Mouse (Mus musculus): ENCODE results near the gene Cog7. TPM values are rescaled to one million over a fixed set of nuclear protein-coding genes. Genes with fewer than 3 reads are reported as not detected.

The Cog7 gene
- polyA plus RNA-seq, 1 experiment, result 15.2 TPM

- no peak for TF ChIP-seq MAX (IDR thresholded peaks at IDR 0.05; ENCODE audit: low read depth)
- no peak for TF ChIP-seq POLR2A (IDR thresholded peaks at IDR 0.05; ENCODE audit: insufficient read length, low read depth)
- TF ChIP-seq USF1 (IDR thresholded peaks at IDR 0.05; ENCODE audit: low read depth), result no peak
- TF ChIP-seq TCF12 (IDR thresholded peaks at IDR 0.05; ENCODE audit: insufficient read depth, poor library complexity, severe bottlenecking), result no peak
- no peak for TF ChIP-seq MYOG (IDR thresholded peaks at IDR 0.05; ENCODE audit: control insufficient read depth in 1 of 3, insufficient read depth in 1 of 3, insufficient read length in 2 of 3, low read depth in 2 of 3)
- H3K79me2 ChIP-seq (ENCODE audit: control insufficient read depth, insufficient read depth), result no peaks in the 10 kb centered on the region
- H3K4me3 ChIP-seq, result no peak overlapping the region
- no peaks in the 10 kb centered on the region for H3K27me3 ChIP-seq (ENCODE audit: control insufficient read depth, insufficient read depth, insufficient read length)
- H3K4me2 ChIP-seq (ENCODE audit: low read depth), result no peak overlapping the region
- no peaks in the 10 kb centered on the region for H3K36me3 ChIP-seq (ENCODE audit: control insufficient read depth, insufficient read depth)
- H3ac ChIP-seq (ENCODE audit: control insufficient read depth, insufficient read length), result no peak overlapping the region
Observed at GRCm38 (mm10) chr7:121941640-121942039, 39.9 kb downstream of the Cog7 start.

- Histone ChIP-seq H3K36me3 (ENCODE audit: control insufficient read depth, insufficient read depth) (no peaks in the 10 kb centered on the region), H3K79me2 (ENCODE audit: control insufficient read depth, insufficient read depth) (no peaks in the 10 kb centered on the region), H3K4me2 (ENCODE audit: low read depth) (no peak overlapping the region), H3K4me3 (no peak overlapping the region), H3K27me3 (ENCODE audit: control insufficient read depth, insufficient read depth, insufficient read length) (no peaks in the 10 kb centered on the region), H3ac (ENCODE audit: control insufficient read depth, insufficient read length) (no peak overlapping the region)
- TF ChIP-seq USF1 (IDR thresholded peaks at IDR 0.05; ENCODE audit: low read depth) (no peak), POLR2AphosphoS2 (IDR thresholded peaks at IDR 0.05; ENCODE audit: insufficient read length, low read depth) (no peak), MAX (IDR thresholded peaks at IDR 0.05; ENCODE audit: low read depth) (no peak), TCF3 (IDR thresholded peaks at IDR 0.05; ENCODE audit: insufficient read length, low read depth) (no peak), MYOG (IDR thresholded peaks at IDR 0.05; ENCODE audit: control insufficient read depth in 1 of 3, insufficient read depth in 1 of 3, insufficient read length in 2 of 3, low read depth in 2 of 3) (no peak), TCF12 (IDR thresholded peaks at IDR 0.05; ENCODE audit: insufficient read depth, poor library complexity, severe bottlenecking) (no peak), E2F4 (IDR thresholded peaks at IDR 0.05; ENCODE audit: insufficient read depth) (no peak), SRF (IDR thresholded peaks at IDR 0.05; ENCODE audit: control insufficient read depth, insufficient read length, low read depth) (no peak), REST (IDR thresholded peaks at IDR 0.05; ENCODE audit: insufficient read depth, insufficient read length) (no peak), CEBPB (IDR thresholded peaks at IDR 0.05; ENCODE audit: insufficient read depth, poor library complexity, severe bottlenecking) (no peak), MYOD1 (IDR thresholded peaks at IDR 0.05; ENCODE audit: control insufficient read depth in 1 of 3, insufficient read length in 2 of 3, low read depth in 2 of 3) (no peak), POLR2A (IDR thresholded peaks at IDR 0.05; ENCODE audit: insufficient read length, low read depth) (no peak)
Observed at GRCm38 (mm10) chr7:121941016-121941415, 40.5 kb downstream of the Cog7 start.

- no peaks in the 10 kb centered on the region for H3K27me3 ChIP-seq (ENCODE audit: control insufficient read depth, insufficient read depth, insufficient read length)
- no peaks in the 10 kb centered on the region for H3K36me3 ChIP-seq (ENCODE audit: control insufficient read depth, insufficient read depth)
- no peak overlapping the region for H3ac ChIP-seq (ENCODE audit: control insufficient read depth, insufficient read length)
- H3K4me2 ChIP-seq (ENCODE audit: low read depth), result no peak overlapping the region
- H3K79me2 ChIP-seq (ENCODE audit: control insufficient read depth, insufficient read depth), result no peaks in the 10 kb centered on the region
- no peak overlapping the region for H3K4me3 ChIP-seq
- TF ChIP-seq MYOD1 (IDR thresholded peaks at IDR 0.05; ENCODE audit: control insufficient read depth in 1 of 3, insufficient read length in 2 of 3, low read depth in 2 of 3) (peak in 1 of 3 experiments; percentile 16), SRF (IDR thresholded peaks at IDR 0.05; ENCODE audit: control insufficient read depth, insufficient read length, low read depth) (no peak)
Observed at GRCm38 (mm10) chr7:121939729-121940128, 41.8 kb downstream of the Cog7 start.

GRCm38 (mm10) chr7:121939244-121939643 lies 42.3 kb downstream of the Cog7 start:
- H3K4me3 ChIP-seq, result no peak overlapping the region
- H3K4me2 ChIP-seq (ENCODE audit: low read depth), result no peak overlapping the region
- H3K27me3 ChIP-seq (ENCODE audit: control insufficient read depth, insufficient read depth, insufficient read length), result no peaks in the 10 kb centered on the region
- H3K36me3 ChIP-seq (ENCODE audit: control insufficient read depth, insufficient read depth), result no peaks in the 10 kb centered on the region
- TF ChIP-seq TCF3 (IDR thresholded peaks at IDR 0.05; ENCODE audit: insufficient read length, low read depth) (no peak), MYOG (IDR thresholded peaks at IDR 0.05; ENCODE audit: control insufficient read depth in 1 of 3, insufficient read depth in 1 of 3, insufficient read length in 2 of 3, low read depth in 2 of 3) (no peak), CEBPB (IDR thresholded peaks at IDR 0.05; ENCODE audit: insufficient read depth, poor library complexity, severe bottlenecking) (no peak), MYOD1 (IDR thresholded peaks at IDR 0.05; ENCODE audit: control insufficient read depth in 1 of 3, insufficient read length in 2 of 3, low read depth in 2 of 3) (no peak), TCF12 (IDR thresholded peaks at IDR 0.05; ENCODE audit: insufficient read depth, poor library complexity, severe bottlenecking) (no peak), POLR2A (IDR thresholded peaks at IDR 0.05; ENCODE audit: insufficient read length, low read depth) (no peak), E2F4 (IDR thresholded peaks at IDR 0.05; ENCODE audit: insufficient read depth) (no peak), USF1 (IDR thresholded peaks at IDR 0.05; ENCODE audit: low read depth) (no peak), POLR2AphosphoS2 (IDR thresholded peaks at IDR 0.05; ENCODE audit: insufficient read length, low read depth) (no peak)
- no peak overlapping the region for H3ac ChIP-seq (ENCODE audit: control insufficient read depth, insufficient read length)
- no peaks in the 10 kb centered on the region for H3K79me2 ChIP-seq (ENCODE audit: control insufficient read depth, insufficient read depth)

- Histone ChIP-seq H3K27me3 (ENCODE audit: control insufficient read depth, insufficient read depth, insufficient read length) (no peaks in the 10 kb centered on the region), H3K79me2 (ENCODE audit: control insufficient read depth, insufficient read depth) (no peaks in the 10 kb centered on the region), H3K4me2 (ENCODE audit: low read depth) (no peak overlapping the region), H3K36me3 (ENCODE audit: control insufficient read depth, insufficient read depth) (no peaks in the 10 kb centered on the region), H3ac (ENCODE audit: control insufficient read depth, insufficient read length) (no peak overlapping the region), H3K4me3 (no peak overlapping the region)
- TF ChIP-seq MYOD1 (IDR thresholded peaks at IDR 0.05; ENCODE audit: control insufficient read depth in 1 of 3, insufficient read length in 2 of 3, low read depth in 2 of 3), result no peak
- no peak for TF ChIP-seq E2F4 (IDR thresholded peaks at IDR 0.05; ENCODE audit: insufficient read depth)
- TF ChIP-seq USF1 (IDR thresholded peaks at IDR 0.05; ENCODE audit: low read depth), result no peak
- TF ChIP-seq POLR2AphosphoS2 (IDR thresholded peaks at IDR 0.05; ENCODE audit: insufficient read length, low read depth), result no peak
- no peak for TF ChIP-seq TCF12 (IDR thresholded peaks at IDR 0.05; ENCODE audit: insufficient read depth, poor library complexity, severe bottlenecking)
- TF ChIP-seq SRF (IDR thresholded peaks at IDR 0.05; ENCODE audit: control insufficient read depth, insufficient read length, low read depth), result no peak
- TF ChIP-seq MAX (IDR thresholded peaks at IDR 0.05; ENCODE audit: low read depth), result no peak
- no peak for TF ChIP-seq REST (IDR thresholded peaks at IDR 0.05; ENCODE audit: insufficient read depth, insufficient read length)
- no peak for TF ChIP-seq POLR2A (IDR thresholded peaks at IDR 0.05; ENCODE audit: insufficient read length, low read depth)
- TF ChIP-seq TCF3 (IDR thresholded peaks at IDR 0.05; ENCODE audit: insufficient read length, low read depth), result no peak
- no peak for TF ChIP-seq CEBPB (IDR thresholded peaks at IDR 0.05; ENCODE audit: insufficient read depth, poor library complexity, severe bottlenecking)
- TF ChIP-seq MYOG (IDR thresholded peaks at IDR 0.05; ENCODE audit: control insufficient read depth in 1 of 3, insufficient read depth in 1 of 3, insufficient read length in 2 of 3, low read depth in 2 of 3), result no peak
Observed at GRCm38 (mm10) chr7:121938124-121938891, 43.2 kb downstream of the Cog7 start.

Data from myocyte (in vitro differentiated cells).